Mouse (Mus musculus): ENCODE results near the gene Olfr1132. TPM values are rescaled to one million over a fixed set of nuclear protein-coding genes. Genes with fewer than 3 reads are reported as not detected.
"Not testable (repeated sequence)": the region's sequence is repeated elsewhere in the genome, so short reads cannot be mapped to it uniquely, and the experiment has no call there.

Gene Olfr1132
- not detected for total RNA-seq (2021)
- long read RNA-seq, experiment 1, result 0 reads
- long read RNA-seq, experiment 2, result 0 reads

DNA sequence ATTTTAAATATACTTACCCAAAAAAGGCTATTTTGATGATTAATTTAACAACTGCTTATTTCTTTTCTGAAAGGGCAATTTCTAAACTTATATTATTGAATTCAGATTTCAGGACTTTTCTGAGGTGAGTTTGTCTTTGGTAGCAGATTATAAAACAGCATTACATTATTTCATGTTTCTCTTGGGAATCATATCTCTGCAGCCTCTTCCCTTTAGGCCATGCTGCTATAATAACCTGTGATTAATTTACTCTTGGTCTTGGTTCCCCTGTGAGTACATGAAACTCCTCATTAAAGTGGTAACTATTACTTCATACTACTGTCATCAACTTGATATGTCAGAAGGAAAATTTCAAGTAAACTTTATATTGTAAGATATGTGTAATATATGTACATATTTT is at the start of gene Olfr1132:
Gene Olfr1132 (minus strand): TSS at position 101 of the 400 bp plus-strand sequence.
- intact Hi-C loops (cut with DNase I), result no loop called here
- DNase-seq (ENCODE audit: low spot score in 2 of 2), result no peak

DNA sequence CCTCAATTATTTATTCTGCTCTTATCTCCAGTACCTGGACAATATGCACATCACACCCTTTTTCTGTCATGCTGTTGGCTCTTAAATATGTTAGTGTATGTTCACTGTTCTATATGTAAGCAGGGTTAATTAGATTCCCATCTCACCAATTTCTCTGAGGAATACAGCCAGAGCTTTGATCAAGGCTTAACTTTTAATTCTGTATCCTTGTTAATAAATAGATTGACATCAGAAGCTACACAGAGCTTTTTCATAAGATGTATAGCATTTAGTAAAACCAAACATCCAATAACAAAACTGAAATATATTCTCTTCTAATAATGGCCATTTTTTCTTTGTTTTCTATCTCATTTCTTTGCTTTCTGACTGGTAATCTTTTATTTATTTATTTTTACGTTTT is 36.2 kb upstream of the Olfr1132 start, which contains the start of gene Olfr1135:
Gene Olfr1135 (minus strand): TSS at position 101 of the 400 bp plus-strand sequence.
- intact Hi-C loops (cut with DNase I), result no loop called here
- DNase-seq (ENCODE audit: low spot score in 2 of 2), result no peak

DNA sequence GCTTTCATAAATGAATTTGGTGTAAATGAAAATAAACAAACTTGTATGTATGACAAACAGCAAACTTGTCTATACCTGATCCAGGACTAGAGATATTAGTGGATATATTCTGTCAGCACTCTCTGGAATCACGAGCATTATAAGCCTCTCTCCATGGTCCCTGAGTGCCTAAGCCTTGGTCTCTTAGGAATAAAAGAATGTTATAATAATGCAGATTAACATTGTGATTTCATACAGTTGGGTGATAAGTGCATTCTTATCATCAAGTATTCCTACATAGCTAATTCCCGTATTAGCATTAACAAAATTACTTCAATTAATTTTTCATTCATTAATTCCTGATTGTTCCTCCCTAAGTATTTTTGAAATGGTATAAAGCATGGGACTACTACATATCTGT is 21.0 kb upstream of the Olfr1132 start, which contains the start of gene Olfr1134:
Gene Olfr1134 (minus strand): TSS at position 101 of the 400 bp plus-strand sequence.
- intact Hi-C loops (cut with DNase I), result no loop called here
- DNase-seq (ENCODE audit: low spot score in 2 of 2), result no peak

DNA sequence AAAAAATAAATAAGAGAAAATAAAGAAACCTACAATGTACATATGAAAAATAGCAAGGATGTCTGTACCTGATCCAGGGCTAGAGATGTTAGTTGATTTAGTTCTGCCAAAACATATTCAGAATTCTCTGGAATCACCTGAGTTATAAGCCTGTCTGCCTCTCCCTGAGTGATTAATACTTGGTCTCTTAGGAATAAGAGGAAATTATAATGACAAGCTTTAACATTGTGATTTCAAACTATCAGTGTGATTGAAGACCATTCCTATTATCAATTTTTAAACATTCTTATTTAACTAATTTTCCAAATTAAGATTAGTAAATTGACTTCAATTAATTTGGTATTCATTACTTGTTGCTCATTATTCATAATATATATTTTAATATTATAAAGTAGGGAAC is 9.9 kb upstream of the Olfr1132 start, which contains the start of gene Olfr1133:
Gene Olfr1133 (minus strand): TSS at position 101 of the 400 bp plus-strand sequence.
- intact Hi-C loops (cut with DNase I), result no loop called here
- no peak for DNase-seq (ENCODE audit: low spot score in 2 of 2)

DNA sequence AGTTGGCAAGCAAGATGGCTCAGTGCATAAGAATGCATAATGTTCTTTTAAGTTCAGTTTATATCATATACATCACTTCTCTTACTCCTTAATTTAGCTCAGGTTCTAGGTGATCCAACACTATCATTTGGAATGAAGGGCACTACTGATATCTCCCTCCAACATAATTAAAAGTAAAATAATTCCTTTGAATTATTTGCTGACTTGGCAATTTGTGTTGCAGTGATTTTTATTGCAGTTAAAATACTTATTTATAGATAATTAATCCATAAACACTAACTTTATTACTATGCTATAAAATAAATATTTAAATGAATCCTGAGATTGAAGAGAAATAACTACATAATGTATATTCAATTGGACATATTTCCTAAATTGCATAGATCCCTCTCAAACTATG is 5.1 kb upstream of the Olfr1132 start:
- DNase-seq (ENCODE audit: low spot score in 2 of 2), result no peak
- intact Hi-C loops (cut with DNase I), result no loop called here

DNA sequence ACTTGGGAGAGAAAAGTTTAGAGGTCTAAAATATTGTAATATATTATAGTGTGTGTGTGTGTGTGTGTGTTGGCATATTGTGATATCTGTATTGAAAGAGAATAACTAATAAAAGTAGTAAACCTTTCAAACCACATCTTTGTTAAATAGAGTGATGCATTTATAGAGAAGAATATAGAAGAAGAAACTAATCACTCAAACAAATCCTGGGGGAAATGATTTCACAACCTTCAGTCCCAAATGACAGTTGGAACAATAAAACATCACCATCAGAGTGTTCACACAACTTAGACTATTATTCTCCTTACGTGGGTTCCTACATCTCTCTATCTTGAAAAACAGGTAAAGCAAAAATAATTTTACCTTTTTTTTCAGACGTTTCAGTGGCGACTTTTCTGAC is 10.5 kb downstream of the Olfr1132 start, which contains the start of gene Olfr1131:
Gene Olfr1131 (plus strand): TSS at position 301 of the 400 bp plus-strand sequence.
- no peak for DNase-seq (ENCODE audit: low spot score in 2 of 2)
- intact Hi-C loops (cut with DNase I), result no loop called here

DNA sequence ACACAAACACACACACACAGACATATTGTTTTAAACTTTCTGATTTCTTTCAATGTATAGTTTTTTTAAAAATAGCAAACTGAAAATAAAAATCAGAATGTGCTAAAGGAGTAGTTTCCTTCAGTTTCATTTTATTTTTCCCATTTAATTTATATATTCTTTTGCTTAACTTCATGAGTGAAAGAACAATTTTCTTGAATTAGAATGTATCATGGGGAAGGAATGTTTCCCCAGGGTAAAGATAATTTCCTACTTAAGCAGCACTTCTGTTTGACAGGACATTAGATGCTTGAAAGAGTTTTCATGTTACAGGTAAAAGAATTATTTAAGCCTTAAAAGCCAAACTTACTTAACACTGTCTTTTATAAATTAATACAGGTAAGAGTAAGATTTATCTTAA is 31.4 kb downstream of the Olfr1132 start, which contains the start of gene Olfr1130:
Gene Olfr1130 (plus strand): TSS at position 301 of the 400 bp plus-strand sequence.
- DNase-seq (ENCODE audit: low spot score in 2 of 2); intact Hi-C loops (cut with DNase I): not testable (repeated sequence)

Other genes starting within 250 kb of the Olfr1132 start
- not detected for gene Olfr1123, start 220.9 kb downstream of the Olfr1132 start, total RNA-seq (2021)
- gene Olfr1124, start 207.3 kb downstream of the Olfr1132 start, total RNA-seq (2021), result not detected
- gene Olfr1126, start 183.6 kb downstream of the Olfr1132 start, total RNA-seq (2021), result not detected
- gene Pramel7, start 140.4 kb downstream of the Olfr1132 start, total RNA-seq (2021), result not detected
- not detected for gene Pramel6, start 131.0 kb downstream of the Olfr1132 start, total RNA-seq (2021)
- not detected for gene Olfr153, start 105.7 kb downstream of the Olfr1132 start, total RNA-seq (2021)
- not detected for gene Olfr1128, start 92.0 kb downstream of the Olfr1132 start, total RNA-seq (2021)
- gene Olfr1129, start 63.6 kb downstream of the Olfr1132 start, total RNA-seq (2021), result not detected
- not detected for gene Olfr1130, start 31.3 kb downstream of the Olfr1132 start, total RNA-seq (2021)
- not detected for gene Olfr1131, start 10.4 kb downstream of the Olfr1132 start, total RNA-seq (2021)
- not detected for gene Olfr1133, start 9.8 kb upstream of the Olfr1132 start, total RNA-seq (2021)
- gene Olfr1134, start 20.9 kb upstream of the Olfr1132 start, total RNA-seq (2021), result not detected
- not detected for gene Olfr1135, start 36.1 kb upstream of the Olfr1132 start, total RNA-seq (2021)
- not detected for gene Olfr1136, start 56.4 kb upstream of the Olfr1132 start, total RNA-seq (2021)
- not detected for gene Olfr1137, start 75.6 kb upstream of the Olfr1132 start, total RNA-seq (2021)
- not detected for gene Olfr1138, start 102.4 kb upstream of the Olfr1132 start, total RNA-seq (2021)
- not detected for gene Olfr1140, start 106.2 kb upstream of the Olfr1132 start, total RNA-seq (2021)
- not detected for gene Olfr1141, start 116.5 kb upstream of the Olfr1132 start, total RNA-seq (2021)
- gene Olfr152, start 141.9 kb upstream of the Olfr1132 start, total RNA-seq (2021), result not detected
- not detected for gene Olfr1143, start 163.1 kb upstream of the Olfr1132 start, total RNA-seq (2021)
- gene Olfr1145, start 172.3 kb upstream of the Olfr1132 start, total RNA-seq (2021), result not detected
- gene Olfr1148, start 193.0 kb upstream of the Olfr1132 start, total RNA-seq (2021), result not detected
- gene Olfr1150-ps1, start 206.5 kb upstream of the Olfr1132 start, total RNA-seq (2021), result not detected
- gene Olfr1151, start 218.3 kb upstream of the Olfr1132 start, total RNA-seq (2021), result not detected
- gene Olfr1152, start 229.0 kb upstream of the Olfr1132 start, total RNA-seq (2021), result not detected

Data from left cerebral cortex, postnatal 14 days (tissue).